Mouse (Mus musculus) cortical plate, adult 2 months (tissue): ENCODE data around the gene Asic4. TPM values are rescaled to one million over a fixed set of nuclear protein-coding genes. Genes with fewer than 3 reads are reported as not detected.
A peak's percentile ranks its signal among the peaks of the same experiment; 100 is the strongest.

Experiments used
- H3K27ac ChIP-seq: fragments of 200-500 bp; 2 replicates; pipeline ENCODE4 v1.5.1; 2012; ENCODE audit warnings: low read length, control low read depth, inconsistent platforms; ENCODE audit not compliant: insufficient read depth
- H3K4me1 ChIP-seq: fragments of 200-500 bp; 2 replicates; pipeline ENCODE4 v1.6.1; 2011; ENCODE audit warnings: low read length; ENCODE audit not compliant: control insufficient read depth, insufficient read depth
- H3K4me3 ChIP-seq: fragments of 200-500 bp; 2 replicates; pipeline ENCODE4 v1.5.1; 2011; ENCODE audit warnings: mild to moderate bottlenecking, low read length, control low read depth; ENCODE audit not compliant: insufficient read depth
- CTCF ChIP-seq: fragments of 200-500 bp; IDR thresholded peaks from 2 replicates; pipeline ENCODE4 v1.5.1; 2011; ENCODE audit warnings: mild to moderate bottlenecking, control low read depth, low read length; ENCODE audit not compliant: insufficient read depth; ENCODE audit errors: extremely low read depth
- POLR2A ChIP-seq: fragments of 200-500 bp; IDR thresholded peaks from 2 replicates; pipeline ENCODE4 v1.6.1; 2011; ENCODE audit warnings: mild to moderate bottlenecking, low read length, control low read depth; ENCODE audit not compliant: insufficient read depth; ENCODE audit errors: extremely low read depth
- polyA plus RNA-seq: library from polyadenylated mRNA; depleted of rRNA; stranded (reverse); fragments of >200 nt; gene quantifications from 2 replicates; pipeline ENCODE4 v1.2.3, GENCODE M21; 2012

Asic4 gene
- polyA plus RNA-seq, 1 experiment, result 8.3 TPM

- Histone ChIP-seq H3K4me3 (no peak overlapping the region), H3K4me1 (0 out of 2 replicates have a peak, but pooled peaks cover 2% of the 10 kb centered on the region), H3K27ac (no peak overlapping the region)
- TF ChIP-seq POLR2A, result no peak
- TF ChIP-seq CTCF, result no peak
Measured at GRCm38 (mm10) chr1:75443247-75444024, 6.8 kb upstream of the Asic4 start.

GRCm38 (mm10) chr1:75444208-75444607 lies 6.0 kb upstream of the Asic4 start:
- H3K27ac ChIP-seq, result no peak overlapping the region
- 0 out of 2 replicates have a peak, but pooled peaks cover 2% of the 10 kb centered on the region for H3K4me1 ChIP-seq
- TF ChIP-seq POLR2A (no peak), CTCF (no peak)
- no peak overlapping the region for H3K4me3 ChIP-seq

DNA sequence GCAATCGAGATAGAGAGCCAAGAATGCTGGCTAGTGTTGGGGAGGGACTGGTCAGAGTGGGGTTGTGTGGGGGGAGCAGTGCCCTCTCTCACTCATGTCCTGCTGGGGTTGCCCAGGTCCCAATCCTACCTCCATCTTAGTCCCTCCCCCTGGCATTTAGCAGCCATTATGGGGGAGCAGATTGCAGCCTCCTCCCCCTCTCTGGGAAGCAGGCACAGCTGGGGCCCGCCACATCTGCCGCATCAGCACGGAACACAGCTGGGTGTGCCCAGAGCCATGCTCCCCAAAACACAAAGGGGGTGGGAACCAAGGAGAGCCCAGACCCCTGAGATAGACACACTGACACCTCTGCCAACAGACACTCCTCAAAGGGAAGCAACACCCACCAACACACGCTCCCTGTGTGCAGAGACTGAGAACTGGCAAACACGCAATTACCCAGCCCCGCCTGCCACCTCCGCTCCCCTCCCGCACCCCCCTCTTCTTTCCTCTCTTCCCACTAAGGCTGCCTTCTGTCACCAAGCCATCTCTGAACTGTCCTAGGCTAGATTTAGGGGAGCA lies 5.0 kb upstream of the Asic4 start:
- no peak overlapping the region for H3K27ac ChIP-seq
- no peak for TF ChIP-seq CTCF
- TF ChIP-seq POLR2A, result no peak
- H3K4me1 ChIP-seq, result 0 out of 2 replicates have a peak, but pooled peaks cover 2% of the 10 kb centered on the region
- H3K4me3 ChIP-seq, result no peak overlapping the region

- Histone ChIP-seq H3K4me3 (no peak overlapping the region), H3K4me1 (0 out of 2 replicates have a peak, but pooled peaks cover 2% of the 10 kb centered on the region), H3K27ac (no peak overlapping the region)
- peak; percentile 79 for TF ChIP-seq CTCF
- no peak for TF ChIP-seq POLR2A
Measured at GRCm38 (mm10) chr1:75445751-75446611, 4.3 kb upstream of the Asic4 start.

GRCm38 (mm10) chr1:75446656-75447055 lies 3.6 kb upstream of the Asic4 start:
- Histone ChIP-seq H3K4me1 (0 out of 2 replicates have a peak, but pooled peaks cover 2% of the 10 kb centered on the region), H3K4me3 (no peak overlapping the region), H3K27ac (no peak overlapping the region)
- TF ChIP-seq POLR2A (no peak), CTCF (no peak)

- no peak for TF ChIP-seq POLR2A
- no peak for TF ChIP-seq CTCF
- H3K4me1 ChIP-seq, result 0 out of 2 replicates have a peak, but pooled peaks cover 2% of the 10 kb centered on the region
- H3K4me3 ChIP-seq, result no peak overlapping the region
- no peak overlapping the region for H3K27ac ChIP-seq
Measured at GRCm38 (mm10) chr1:75447265-75448051, 2.8 kb upstream of the Asic4 start.

- Histone ChIP-seq H3K27ac (no peak overlapping the region), H3K4me3 (no peak overlapping the region), H3K4me1 (0 out of 2 replicates have a peak, but pooled peaks cover 2% of the 10 kb centered on the region)
- TF ChIP-seq CTCF, result no peak
- TF ChIP-seq POLR2A, result no peak
Measured at GRCm38 (mm10) chr1:75448052-75448431, 2.2 kb upstream of the Asic4 start.

- H3K4me3 ChIP-seq, result no peak overlapping the region
- no peak for TF ChIP-seq CTCF
- no peak for TF ChIP-seq POLR2A
- 0 out of 2 replicates have a peak, but pooled peaks cover 2% of the 10 kb centered on the region for H3K4me1 ChIP-seq
- H3K27ac ChIP-seq, result no peak overlapping the region
Measured at GRCm38 (mm10) chr1:75448937-75449336, 1.3 kb upstream of the Asic4 start.
